Mouse (Mus musculus): ENCODE results near the gene Lyve1.

Lyve1 gene

DNA sequence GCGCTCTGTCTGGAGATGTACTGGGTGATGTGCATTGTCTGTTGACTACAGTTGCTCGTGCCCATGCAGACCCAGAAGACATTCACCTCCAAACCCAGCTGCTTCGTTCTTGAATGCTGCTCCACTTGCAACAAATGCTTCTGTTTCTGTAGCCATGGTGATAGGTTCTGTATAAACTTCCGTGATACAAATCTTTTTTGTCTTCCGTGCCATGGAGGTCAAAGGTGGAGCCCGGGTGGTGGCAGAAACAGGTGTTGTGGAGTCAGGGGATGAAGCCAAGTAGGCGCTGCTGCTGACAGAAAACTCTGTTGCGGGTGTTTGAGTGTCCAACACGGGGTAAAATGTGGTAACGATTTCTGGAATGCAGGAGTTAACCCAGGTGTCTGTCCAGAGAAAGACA lies 9.4 kb downstream of the Lyve1 start:
- no peak for DNase-seq (ENCODE audit: low spot score in 2 of 2)

DNA sequence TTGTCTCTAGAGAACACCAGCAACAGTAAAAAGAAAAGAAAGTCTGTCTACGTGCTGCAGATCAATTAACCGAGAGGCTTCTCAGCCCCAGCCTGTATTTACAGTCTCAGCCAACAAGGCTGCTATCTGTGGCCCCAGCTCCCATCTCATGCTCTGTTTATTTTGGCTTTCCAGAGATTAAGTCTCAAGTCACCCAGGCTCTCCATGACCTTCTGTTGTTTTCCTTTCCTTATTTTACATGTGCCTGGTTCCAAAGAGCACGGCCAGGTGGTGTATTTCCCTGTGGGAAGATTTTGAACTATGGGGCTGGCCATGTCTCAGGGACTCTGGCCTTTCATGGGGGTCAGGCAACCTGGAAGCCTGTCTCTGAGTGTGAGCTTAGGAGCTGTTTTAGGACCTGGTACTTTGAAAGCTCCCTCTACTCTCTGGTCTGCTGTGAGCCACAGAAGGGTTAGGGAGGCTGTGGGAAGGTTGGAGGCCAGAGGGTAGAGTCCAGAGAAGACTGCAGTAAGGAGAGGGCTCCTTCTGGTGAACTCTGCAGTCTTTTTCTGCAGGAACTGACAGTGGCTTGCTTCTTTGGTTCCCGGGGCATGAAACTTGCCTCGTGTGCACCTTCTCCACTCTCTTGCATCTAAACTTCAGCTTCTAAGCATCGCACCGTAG lies 11.4 kb downstream of the Lyve1 start:
- DNase-seq (ENCODE audit: low spot score in 2 of 2): no peak

DNA sequence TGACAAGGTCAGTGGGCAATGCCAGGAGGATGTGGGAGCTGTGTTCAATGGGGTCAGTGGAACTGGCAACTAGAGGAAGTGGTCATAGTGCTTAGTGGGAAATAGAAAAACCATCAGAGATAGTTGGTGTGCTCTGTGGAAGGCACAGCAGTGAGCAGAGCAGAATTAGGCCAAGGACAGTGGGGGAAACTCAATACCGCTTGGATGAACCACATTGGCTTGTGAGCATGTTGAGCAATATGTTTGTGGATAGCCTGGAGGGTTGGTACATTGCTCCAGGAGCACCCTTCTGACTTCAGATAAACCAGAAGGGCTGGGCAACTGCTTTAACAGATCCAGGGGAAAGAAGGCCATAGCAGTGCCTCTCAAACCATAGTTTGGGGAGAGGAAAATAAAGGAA lies 14.7 kb downstream of the Lyve1 start:
- DNase-seq (ENCODE audit: low spot score in 2 of 2): no peak

DNA sequence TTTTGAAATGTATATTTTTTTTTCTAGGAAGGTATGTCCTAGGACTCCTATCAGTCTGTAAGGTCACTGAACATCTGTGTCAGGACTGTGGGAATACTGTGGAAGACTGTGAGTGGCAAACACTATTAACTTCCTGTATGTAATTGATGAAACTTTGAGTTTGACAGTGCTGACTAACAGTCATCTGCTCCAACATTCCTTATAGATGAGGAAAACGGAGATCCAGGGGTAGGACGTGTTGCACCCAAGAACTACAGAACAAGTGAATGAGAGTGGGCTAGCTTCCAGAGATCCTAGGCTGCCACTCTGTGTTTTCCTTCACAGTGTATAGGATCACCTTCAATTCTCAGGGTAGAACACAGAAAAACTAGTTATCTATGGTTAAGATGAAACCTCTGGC lies 15.7 kb downstream of the Lyve1 start:
- no peak for DNase-seq (ENCODE audit: low spot score in 2 of 2)

DNA sequence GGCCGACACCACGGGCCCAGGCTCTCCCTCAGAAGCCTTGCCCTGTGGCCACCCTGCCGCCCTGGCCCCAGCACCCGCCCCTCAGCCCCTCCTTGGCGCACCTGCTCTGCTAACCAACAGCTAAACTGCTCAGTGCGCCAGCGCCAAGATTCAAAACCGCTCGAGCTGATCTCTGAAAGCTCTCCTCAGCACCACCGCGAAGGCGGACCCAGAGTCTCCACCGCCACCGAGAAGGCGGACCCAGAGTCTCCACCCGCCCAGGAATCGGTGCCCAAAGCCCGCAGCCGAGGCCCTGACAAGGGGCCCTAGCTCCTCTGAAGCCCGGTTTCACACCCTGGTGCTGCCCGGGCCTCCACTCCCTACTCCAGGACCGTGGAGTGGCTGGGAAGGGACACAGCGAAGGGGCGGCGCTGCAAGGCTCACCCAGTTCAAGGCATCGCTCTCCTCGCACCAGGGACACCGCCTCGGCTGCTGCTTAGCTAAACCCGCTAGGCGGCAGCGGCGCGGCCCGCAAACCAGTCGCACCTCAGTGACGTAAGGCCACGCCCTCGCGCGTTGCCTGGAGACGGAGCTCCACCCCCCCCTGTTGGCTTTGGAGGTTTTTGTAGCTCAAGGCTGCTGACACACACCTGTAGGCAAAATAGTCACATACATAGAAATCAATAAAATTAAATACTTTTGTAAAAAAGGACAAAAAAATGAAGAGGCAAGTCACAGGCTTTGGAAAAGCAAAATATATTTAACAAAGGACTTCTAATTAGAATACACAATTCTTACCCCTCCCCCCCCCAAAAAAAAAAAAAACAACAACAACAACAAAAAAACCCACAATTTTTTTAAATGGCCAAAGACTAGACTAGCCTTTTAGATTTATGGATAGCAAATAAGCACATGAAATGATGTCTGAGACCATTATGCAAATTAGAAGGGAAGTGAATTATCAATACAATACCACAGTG lies 18.8 kb downstream of the Lyve1 start, which contains the start of gene Rnf141:
TSS of gene Rnf141 (minus strand) at position 542 of the 959 bp plus-strand sequence.
- DNase-seq (ENCODE audit: low spot score in 2 of 2): peak; percentile 91 to 95

DNA sequence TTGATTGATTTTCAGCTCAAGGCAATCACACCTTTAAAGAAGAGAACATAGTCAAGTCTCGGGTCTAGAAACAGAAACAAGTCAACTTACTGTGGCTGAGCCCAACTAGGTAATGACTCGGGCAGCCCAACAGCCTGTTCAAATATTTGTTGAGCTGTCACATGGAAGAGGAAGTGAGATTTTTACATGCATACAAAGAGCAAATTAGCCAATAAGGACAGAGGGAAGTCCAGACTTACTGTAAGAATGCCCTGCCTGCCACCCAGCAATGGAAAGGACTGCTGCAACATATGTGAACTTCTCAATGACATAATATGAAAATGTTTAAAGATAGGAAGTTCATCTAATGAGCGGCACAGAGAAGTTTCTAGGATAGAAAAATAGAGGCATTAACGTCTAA lies 22.7 kb downstream of the Lyve1 start:
- no peak for DNase-seq (ENCODE audit: low spot score in 2 of 2)

DNA sequence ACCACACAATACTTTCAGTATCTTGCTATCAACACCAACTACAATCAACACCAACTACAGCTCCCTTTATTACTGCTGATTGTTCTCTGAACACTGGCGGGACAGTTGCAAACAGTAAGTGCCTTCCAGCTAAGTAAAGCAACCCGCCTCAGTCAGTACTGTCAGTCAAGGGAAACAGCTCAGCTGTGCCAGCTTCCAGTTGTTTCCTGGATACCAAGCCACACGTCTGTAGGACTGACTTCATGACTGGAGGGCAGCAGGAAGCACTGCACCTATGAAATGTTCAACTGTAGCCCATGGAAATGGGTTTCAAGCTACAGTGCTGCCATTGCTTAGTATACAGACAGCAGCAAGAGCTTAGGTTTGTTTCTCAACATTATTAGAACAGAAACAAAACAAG lies 28.5 kb downstream of the Lyve1 start:
- no peak for DNase-seq (ENCODE audit: low spot score in 2 of 2)

DNA sequence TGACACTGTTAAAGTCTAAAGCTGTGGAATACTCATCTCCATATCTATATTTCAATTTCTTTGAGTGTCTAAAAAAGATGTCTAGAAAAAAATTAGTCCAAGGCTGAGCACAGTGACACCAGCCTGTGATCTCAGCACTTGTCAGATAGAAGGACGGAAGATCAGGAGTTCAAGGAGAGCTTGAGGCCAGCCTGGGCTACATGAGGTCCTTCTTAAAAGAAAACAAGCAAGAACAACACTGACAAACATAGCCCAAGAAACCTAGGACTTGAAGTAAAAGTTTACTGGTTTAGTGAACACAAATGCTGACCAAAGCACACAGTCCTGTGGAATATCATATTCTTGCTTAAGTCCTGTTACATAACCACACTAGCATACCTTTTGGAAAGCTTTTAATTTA lies 29.0 kb downstream of the Lyve1 start:
- no peak for DNase-seq (ENCODE audit: low spot score in 2 of 2)

DNA sequence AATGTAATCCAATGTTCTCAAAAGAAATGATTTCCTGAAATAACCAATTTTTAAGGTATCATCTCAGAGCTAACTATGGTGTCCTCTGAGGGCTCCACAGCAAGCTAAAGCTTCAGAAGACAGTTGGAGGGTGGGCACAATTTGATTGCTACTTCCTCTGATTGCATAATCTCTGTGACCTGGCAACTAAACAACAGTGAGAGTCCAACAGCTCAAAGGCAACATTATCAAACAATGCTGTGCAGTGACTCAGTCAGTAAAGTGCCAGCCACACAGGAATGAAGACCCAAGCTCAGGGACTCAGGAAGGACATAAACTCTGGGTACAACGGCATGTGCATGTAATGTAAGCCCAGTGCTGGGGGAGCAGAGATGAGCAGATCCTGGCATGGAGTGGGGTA lies 30.0 kb downstream of the Lyve1 start:
- DNase-seq (ENCODE audit: low spot score in 2 of 2): no peak

DNA sequence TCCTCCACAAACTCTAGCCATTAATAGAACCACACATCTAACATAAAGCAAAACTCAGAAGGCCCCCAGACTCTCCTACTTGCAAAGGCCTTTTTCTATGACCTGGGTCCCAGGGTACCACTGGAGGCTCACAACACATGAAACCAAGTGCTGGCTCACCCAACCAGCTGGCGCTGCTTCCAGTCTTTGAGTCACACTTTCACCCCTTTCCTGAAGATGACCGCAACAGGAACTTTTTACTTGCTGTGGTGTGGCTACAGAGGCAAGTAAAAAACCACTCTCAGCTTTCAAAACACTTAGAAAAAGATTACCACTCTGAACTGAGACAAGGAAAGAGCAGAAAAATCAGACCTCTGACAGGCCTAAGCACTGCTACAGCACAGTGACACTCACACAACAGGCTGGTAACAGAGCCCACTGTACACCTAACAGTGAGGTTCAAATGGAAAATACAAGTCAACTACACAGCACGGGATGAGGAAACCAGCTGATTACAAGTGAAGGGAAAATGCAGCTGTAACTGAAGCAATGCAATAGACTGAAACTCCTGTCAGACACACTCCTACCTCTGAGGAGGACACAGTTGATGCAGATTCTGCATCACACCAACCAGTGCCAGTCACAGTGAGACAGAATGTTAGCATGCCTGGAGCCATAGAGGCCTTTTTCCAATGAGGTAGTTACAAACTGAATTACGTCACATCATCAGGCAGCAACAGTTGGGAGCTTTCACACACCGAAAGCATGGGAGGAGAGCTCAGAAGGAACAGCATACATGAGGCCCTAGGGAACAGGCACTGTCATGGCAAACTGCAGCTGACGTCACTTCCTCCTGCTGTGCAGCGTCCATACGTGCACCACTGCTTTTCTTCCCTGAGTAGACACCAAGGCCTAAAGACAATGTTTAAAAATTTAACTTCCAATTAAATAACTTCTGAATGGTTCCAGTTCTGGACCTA lies 38.8 kb downstream of the Lyve1 start:
- DNase-seq (ENCODE audit: low spot score in 2 of 2): no peak

DNA sequence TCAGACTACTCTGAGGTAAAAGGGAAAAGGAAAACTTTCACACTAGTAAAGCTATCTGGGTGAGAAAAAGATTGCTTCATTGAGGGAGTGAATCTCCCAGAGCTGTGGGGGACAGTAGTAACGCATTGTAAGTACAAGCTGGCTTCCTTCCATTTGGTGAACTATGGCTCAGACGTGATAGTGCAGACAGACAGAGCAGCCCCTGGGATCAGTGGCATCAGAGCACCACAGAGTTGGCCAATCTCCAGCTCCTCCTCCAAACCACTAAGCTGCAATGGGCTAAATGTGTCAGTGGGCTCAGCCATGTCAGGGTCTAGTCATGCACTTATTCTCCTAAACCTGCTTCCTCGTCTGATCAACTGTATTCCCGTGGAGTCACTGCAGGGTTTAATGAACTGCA lies 39.4 kb downstream of the Lyve1 start:
- DNase-seq (ENCODE audit: low spot score in 2 of 2): no peak

DNA sequence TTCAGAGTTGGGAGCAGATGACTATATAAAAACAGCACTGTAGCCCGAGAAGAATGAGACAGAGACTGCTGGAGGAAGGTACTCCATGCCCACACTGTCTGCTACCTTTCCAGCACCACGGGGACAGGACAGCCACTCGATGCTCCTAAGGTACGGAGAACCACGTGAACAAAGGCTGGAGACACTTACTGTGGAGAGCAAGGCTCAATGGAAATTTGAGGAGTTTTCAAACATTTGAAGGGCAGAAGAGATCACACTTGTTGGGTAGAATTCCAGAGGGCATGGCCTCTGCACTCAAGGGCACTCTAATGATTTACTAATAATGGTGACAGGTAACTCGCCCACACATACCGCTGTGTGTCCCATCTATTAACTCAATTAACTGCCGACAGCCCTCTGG lies 40.0 kb downstream of the Lyve1 start:
- DNase-seq (ENCODE audit: low spot score in 2 of 2): no peak

DNA sequence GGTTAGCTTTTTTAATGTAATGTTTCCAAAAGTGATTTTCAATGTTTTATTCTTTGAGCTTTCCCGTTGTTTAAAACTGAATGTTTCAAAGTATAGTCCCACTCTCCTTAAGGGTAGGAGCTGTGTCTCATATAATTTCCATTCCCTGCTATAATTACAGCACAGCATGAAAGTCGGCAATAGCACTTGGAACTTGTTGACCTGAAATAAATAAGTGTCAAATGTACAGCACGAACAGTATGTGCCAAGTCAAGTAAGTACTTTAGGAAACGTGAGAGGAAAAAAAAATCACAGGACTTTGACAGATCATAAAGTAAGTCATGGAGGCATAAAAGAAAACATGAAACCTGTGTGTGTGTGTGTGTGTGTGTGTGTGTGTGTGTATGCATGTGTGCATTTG lies 41.0 kb downstream of the Lyve1 start:
- DNase-seq (ENCODE audit: low spot score in 2 of 2): no peak

DNA sequence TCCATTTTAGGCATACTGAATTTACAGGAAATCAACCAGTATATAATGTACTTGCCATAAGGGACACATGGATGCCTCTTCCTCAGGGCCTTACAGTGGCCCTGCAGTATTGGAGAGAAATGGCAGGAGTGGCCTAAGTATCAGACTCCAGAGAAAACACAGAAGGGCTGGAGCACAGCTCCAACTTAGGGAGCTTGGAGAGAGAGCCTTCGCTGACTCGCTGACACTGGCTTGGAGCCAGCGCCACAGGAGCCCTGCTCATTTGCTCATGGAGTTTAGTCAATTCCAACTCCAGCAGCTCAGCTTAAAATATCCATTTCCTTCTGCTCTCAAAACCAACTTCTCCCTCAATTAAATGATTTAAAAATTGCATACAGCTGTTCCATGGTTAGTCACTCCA lies 41.4 kb downstream of the Lyve1 start:
- DNase-seq (ENCODE audit: low spot score in 2 of 2): no peak

DNA sequence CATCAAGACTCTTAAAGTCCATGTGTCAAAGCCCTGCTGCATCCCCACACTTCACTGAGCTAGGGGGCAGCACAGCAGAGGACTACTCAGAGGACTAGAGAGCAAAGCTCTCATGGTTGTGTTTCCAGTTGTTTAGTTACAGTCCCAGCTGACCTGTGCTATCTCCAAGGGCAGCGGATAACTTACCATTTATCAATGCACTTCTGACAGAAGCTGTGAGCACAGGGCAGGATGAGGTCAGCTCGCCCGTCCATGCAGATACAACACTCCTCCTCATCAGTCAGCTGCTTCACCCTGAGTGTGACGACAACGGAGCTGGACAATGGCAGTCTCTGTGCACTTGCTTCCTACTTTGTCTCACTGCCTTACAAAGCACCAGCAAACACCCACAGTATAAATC lies 42.0 kb downstream of the Lyve1 start:
- DNase-seq (ENCODE audit: low spot score in 2 of 2): no peak

DNA sequence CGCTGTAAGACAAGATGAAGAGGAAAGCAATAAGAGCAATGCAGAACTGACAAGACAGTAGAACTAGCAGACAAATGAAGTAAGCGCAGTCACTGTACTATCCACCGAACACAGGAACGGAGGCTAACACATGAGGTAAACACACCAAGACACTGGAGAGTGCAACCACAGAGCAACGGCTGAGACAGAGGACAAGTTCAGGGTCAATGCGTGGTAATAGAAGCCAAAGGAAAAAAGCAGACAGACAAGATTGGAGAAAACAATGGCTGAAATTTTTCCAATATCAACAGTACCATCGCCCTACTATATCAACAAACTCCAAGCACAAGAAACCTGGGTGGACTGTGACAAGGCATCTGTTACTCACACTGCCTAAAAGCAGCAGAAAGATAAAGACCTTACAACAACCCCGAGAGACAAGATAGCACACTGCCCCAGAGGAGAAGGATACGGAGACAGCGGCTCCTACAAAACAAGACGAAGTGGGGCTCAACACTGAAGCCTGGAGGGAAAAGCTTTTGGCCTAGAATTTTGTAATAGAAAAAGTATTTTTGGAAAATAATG lies 44.2 kb downstream of the Lyve1 start:
- DNase-seq (ENCODE audit: low spot score in 2 of 2): no peak

DNA sequence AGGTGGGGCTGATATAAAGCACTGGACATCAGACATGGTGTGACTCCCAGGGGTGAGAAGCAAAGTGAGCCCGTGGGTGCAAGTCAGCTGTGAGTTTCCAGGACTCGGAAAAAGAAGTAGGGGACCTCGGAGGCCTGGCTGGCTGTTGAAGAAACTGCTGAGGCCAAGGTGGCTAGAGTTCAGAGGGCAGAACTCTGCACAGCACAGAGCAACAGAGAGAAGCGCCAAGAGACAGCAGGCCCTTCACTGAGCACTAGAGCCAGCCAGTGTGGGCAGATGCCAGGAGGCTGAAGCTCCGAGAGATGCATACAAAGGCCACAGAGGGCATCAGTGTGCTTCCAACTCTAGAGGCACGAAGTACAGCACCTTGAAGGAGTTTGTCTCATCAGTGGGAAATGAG lies 44.8 kb downstream of the Lyve1 start:
- DNase-seq (ENCODE audit: low spot score in 2 of 2): no peak

DNA sequence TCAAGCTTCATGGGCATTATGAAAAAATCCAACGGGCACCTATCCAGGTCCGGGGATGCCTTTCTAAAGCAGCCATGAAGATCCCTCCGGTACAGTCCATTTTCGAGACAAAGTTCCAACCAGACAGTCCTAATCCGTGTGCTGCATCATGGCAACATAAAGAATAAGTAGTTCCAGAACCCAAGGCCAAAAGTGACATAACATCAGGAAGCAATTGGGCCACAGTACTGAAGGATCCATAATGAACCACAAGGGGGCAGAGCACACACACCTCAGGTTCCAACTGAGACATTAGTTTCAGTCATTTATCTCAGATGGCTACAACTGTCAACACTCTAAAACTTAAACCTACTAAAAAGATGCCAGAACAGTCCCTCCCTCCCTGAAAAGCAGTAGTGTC lies 47.0 kb downstream of the Lyve1 start:
- peak in 1 of 2 experiments; percentile 48 for DNase-seq (ENCODE audit: low spot score in 2 of 2)

DNA sequence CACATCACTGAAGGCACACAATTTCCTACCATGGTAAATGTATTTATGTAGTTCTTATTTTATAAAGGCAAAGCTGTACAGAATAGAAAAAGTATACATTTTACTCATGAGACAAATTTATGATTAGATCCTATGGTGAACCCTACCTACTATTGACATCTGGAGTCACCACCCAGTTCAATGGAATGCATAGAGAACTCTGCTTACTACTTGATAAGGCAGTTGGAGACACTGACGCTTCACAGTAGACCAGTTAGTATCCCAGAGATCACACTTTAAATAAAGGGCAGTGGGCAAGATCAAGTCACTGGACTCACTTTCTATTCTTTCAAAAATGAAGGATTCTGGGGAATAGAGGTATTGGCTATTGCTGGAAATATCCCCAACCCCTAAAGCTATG lies 49.1 kb downstream of the Lyve1 start:
- no peak for DNase-seq (ENCODE audit: low spot score in 2 of 2)

DNA sequence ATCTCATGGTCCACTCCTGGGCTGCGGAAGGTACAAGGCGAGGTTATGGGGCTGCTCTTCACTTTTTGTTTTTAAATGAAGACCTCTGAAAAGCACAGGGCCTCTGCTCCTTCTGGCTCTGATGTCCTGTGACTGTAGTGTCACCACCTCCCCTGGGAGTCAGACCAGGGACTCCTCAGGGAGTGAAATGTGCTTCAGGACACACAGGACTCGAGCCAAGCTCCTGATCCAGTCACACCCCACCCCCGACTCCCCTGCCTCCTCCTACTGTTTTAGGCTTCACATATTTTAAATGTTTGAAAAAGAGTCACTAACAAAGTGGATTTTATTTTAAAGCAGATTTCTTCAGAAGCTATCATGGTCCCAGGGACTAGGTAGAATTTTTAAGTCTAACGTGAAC lies 51.5 kb downstream of the Lyve1 start:
- no peak for DNase-seq (ENCODE audit: low spot score in 2 of 2)

DNA sequence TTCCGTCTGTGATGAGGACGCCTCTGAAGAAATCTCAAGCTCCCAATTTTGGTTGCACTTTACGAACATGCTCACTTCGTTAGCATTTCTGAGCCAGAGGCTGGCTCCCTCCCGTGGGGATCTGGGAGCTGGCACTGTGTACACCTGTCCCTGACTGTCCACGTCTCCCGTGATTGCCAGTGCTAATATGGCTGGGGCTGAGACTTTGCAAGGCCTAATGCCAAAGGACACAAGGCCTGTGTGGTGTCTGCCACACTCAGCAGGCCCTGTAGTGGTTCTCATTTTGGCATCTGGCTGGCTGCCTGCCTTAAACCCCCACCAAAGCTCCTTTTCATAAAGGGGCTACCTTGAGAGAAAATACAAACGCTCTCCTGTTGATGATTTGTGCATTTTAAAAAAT lies 52.0 kb downstream of the Lyve1 start:
- DNase-seq (ENCODE audit: low spot score in 2 of 2): no peak
